Mouse (Mus musculus) liver, embryonic 13.5 days (tissue): ENCODE measurements around the gene Btbd35f28. TPM values are rescaled to one million over a fixed set of nuclear protein-coding genes. Genes with fewer than 3 reads are reported as not detected.
"Not testable (repeated sequence)": the region's sequence is repeated elsewhere in the genome, so short reads cannot be mapped to it uniquely, and the experiment has no call there.

Source experiments
- ATAC-seq: fragments of 200-750 bp; cut with Nextera tagmentation; 2 replicates; pipeline ENCODE4 v1.8.0; 2017; ENCODE audit warnings: low read depth, mild to moderate bottlenecking, moderate number of reproducible peaks, moderate library complexity
- DNase-seq: peaks from one replicate; pipeline ENCODE4 v3.0.0; 2022
- H3K27ac ChIP-seq: fragments of 300-500 bp; sonication (generic); 2 replicates; pipeline ENCODE4 v1.5.1; 2015; ENCODE audit warnings: moderate library complexity, mild to moderate bottlenecking, inconsistent platforms
- H3K27me3 ChIP-seq: fragments of 300-500 bp; sonication (generic); 2 replicates; pipeline ENCODE4 v1.6.1; 2015; ENCODE audit warnings: mild to moderate bottlenecking, inconsistent platforms
- H3K36me3 ChIP-seq: fragments of 300-500 bp; sonication (generic); 2 replicates; pipeline ENCODE4 v1.6.1; 2015; ENCODE audit warnings: mild to moderate bottlenecking, inconsistent platforms
- H3K4me1 ChIP-seq: fragments of 300-500 bp; sonication (generic); replicated peaks from 2 replicates; pipeline ENCODE4 v1.6.1; 2015; ENCODE audit warnings: inconsistent platforms
- H3K4me2 ChIP-seq: fragments of 300-500 bp; sonication (generic); 2 replicates; pipeline ENCODE4 v1.6.1; 2015; ENCODE audit warnings: inconsistent platforms, mild to moderate bottlenecking, moderate library complexity
- H3K4me3 ChIP-seq: fragments of 300-500 bp; sonication (generic); replicated peaks from 2 replicates; pipeline ENCODE4 v1.5.1; 2015; ENCODE audit warnings: mild to moderate bottlenecking, inconsistent platforms
- H3K9ac ChIP-seq: fragments of 300-500 bp; sonication (generic); 2 replicates; pipeline ENCODE4 v1.6.1; 2015; ENCODE audit warnings: mild to moderate bottlenecking, inconsistent platforms
- H3K9me3 ChIP-seq: fragments of 300-500 bp; sonication (generic); replicated peaks from 2 replicates; pipeline ENCODE4 v1.6.1; 2016; ENCODE audit warnings: inconsistent platforms
- WGBS: fragments of 180-500 bp; shearing (Covaris S2); methylation state at CpG from one replicate; pipeline ENCODE4 v1.1.7; 2015; ENCODE audit not compliant: insufficient replicate concordance; 5-methylcytosine and 5-hydroxymethylcytosine counted together
- polyA plus RNA-seq: library from polyadenylated mRNA; unstranded; fragments of >200 nt; fragmentation: Nextera tagmentation; extraction: Ambion mirVana; gene quantifications from 2 replicates; pipeline ENCODE4 v1.2.1, GENCODE M21; 2015

Gene Btbd35f28
- polyA plus RNA-seq = not detected in 2 replicates

- no CpG with 5 or more reads among the region's 2 CpGs for WGBS
- not testable (repeated sequence) for H3K4me2 ChIP-seq, H3K9me3 ChIP-seq, H3K4me1 ChIP-seq, H3K27ac ChIP-seq, DNase-seq, H3K36me3 ChIP-seq, ATAC-seq, H3K9ac ChIP-seq, H3K27me3 ChIP-seq, H3K4me3 ChIP-seq
Measured at GRCm38 (mm10) chrX:4196276-4196675, at the start of gene Btbd35f28. Gene Btbd35f28 (plus strand): TSS chrX:4196576.

Other genes starting within 250 kb of the Btbd35f28 start
- not detected in 2 replicates for gene Btbd35f16, start 239.6 kb upstream of the Btbd35f28 start, polyA plus RNA-seq
- gene Btbd35f3, start 158.9 kb upstream of the Btbd35f28 start, polyA plus RNA-seq = not detected in 2 replicates
- gene Btbd35f20, start 94.7 kb downstream of the Btbd35f28 start, polyA plus RNA-seq = not detected in 2 replicates
- not detected in 2 replicates for gene Btbd35f17, start 174.1 kb downstream of the Btbd35f28 start, polyA plus RNA-seq